Mouse (Mus musculus): Measurements from ENCODE around the gene Treml1.

DNA sequence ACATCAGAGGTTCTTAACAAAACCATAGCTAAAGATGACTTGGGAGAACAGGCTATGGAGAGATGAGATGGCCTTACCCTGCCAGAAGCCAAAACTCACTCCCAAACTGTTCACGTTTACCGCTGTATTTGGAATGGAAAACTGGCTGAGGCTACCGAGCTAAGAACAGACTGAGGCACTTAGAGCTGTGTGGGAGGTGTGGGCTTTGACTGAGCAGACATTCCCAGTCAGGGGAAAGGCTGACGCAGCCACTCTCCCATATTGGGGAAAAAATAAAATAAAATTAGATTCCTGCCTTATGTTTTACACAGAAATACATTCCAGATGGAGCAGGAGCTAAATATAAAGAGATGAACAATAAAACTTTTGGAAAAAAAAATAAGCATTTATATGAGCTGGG is 33.1 kb upstream of the Treml1 start:
- TF ChIP-seq CTCF (IDR thresholded peaks at IDR 0.05; ENCODE audit: insufficient read depth, low read depth, low read length) (no peak), POLR2A (IDR thresholded peaks at IDR 0.05; ENCODE audit: insufficient read depth, low read depth, low read length) (no peak)
